Mouse (Mus musculus) hindbrain, embryonic 13.5 days (tissue): ENCODE data around the gene Fank1. TPM values are rescaled to one million over a fixed set of nuclear protein-coding genes. Genes with fewer than 3 reads are reported as not detected.

Source experiments
- ATAC-seq: fragments of 200-750 bp; cut with Nextera tagmentation; 2 replicates; pipeline ENCODE4 v1.8.0; 2017; ENCODE audit warnings: moderate TSS enrichment; ENCODE audit not compliant: low FRiP score
- H3K27ac ChIP-seq: fragments of 300-500 bp; sonication (generic); 2 replicates; pipeline ENCODE4 v1.5.1; 2015; ENCODE audit warnings: inconsistent platforms, mild to moderate bottlenecking, moderate library complexity
- H3K27me3 ChIP-seq: fragments of 300-500 bp; sonication (generic); 2 replicates; pipeline ENCODE4 v1.6.1; 2015; ENCODE audit warnings: mild to moderate bottlenecking, inconsistent platforms
- H3K36me3 ChIP-seq: fragments of 300-500 bp; sonication (generic); 2 replicates; pipeline ENCODE4 v1.6.1; 2015; ENCODE audit warnings: mild to moderate bottlenecking, inconsistent platforms
- H3K4me1 ChIP-seq: fragments of 300-500 bp; sonication (generic); replicated peaks from 2 replicates; pipeline ENCODE4 v1.6.1; 2015; ENCODE audit warnings: inconsistent platforms
- H3K4me2 ChIP-seq: fragments of 300-500 bp; sonication (generic); 2 replicates; pipeline ENCODE4 v1.6.1; 2015; ENCODE audit warnings: inconsistent platforms, mild to moderate bottlenecking, moderate library complexity
- H3K4me3 ChIP-seq: fragments of 300-500 bp; sonication (generic); 2 replicates; pipeline ENCODE4 v1.5.1; 2015; ENCODE audit warnings: mild to moderate bottlenecking, inconsistent platforms
- H3K9ac ChIP-seq: fragments of 300-500 bp; sonication (generic); 2 replicates; pipeline ENCODE4 v1.6.1; 2015; ENCODE audit warnings: mild to moderate bottlenecking, inconsistent platforms
- H3K9me3 ChIP-seq: fragments of 300-500 bp; sonication (generic); 2 replicates; pipeline ENCODE4 v1.6.1; 2016; ENCODE audit warnings: inconsistent platforms
- WGBS: fragments of 180-500 bp; shearing (Covaris S2); methylation state at CpG from one replicate; pipeline ENCODE4 v1.1.7; 2015; 5-methylcytosine and 5-hydroxymethylcytosine counted together
- polyA plus RNA-seq: library from polyadenylated mRNA; unstranded; fragments of >200 nt; fragmentation: Nextera tagmentation; extraction: Ambion mirVana; gene quantifications from 2 replicates; pipeline ENCODE4 v1.2.1, GENCODE M21; 2015

Fank1 gene
- polyA plus RNA-seq, result 2.9 and 3.3 TPM in 2 replicates

DNA sequence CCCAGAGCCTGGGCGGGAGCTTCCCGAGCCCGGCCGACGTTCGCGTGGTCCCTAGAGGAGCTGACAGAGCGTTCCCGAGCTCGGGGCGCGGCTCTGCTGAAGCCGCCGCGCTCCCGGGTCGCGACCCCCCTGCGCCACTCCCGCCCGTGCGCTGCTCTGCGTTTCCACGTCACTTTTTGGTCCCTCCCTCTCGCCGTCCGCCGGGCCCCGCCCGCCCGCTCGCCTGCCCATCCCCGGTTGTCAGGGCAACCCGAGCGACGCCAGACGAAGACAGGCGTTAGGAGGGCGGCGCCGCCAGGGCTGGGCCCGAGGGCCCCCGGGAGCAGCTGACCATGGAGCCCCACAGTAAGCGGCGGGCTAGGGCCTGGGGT lies at the start of gene Fank1:
Gene Fank1, plus strand, starts transcription at position 236 of the 371 bp plus-strand sequence.
- Histone ChIP-seq H3K27me3 (no peaks in the 10 kb centered on the region), H3K9ac (peak within 1 kb of the TSS; percentile 85), H3K27ac (peak within 1 kb of the TSS; percentile 23; the same call in 1 of the 2 replicates), H3K36me3 (no peaks in the 10 kb centered on the region), H3K9me3 (no peaks in the 10 kb centered on the region), H3K4me3 (peak within 1 kb of the TSS; percentile 80), H3K4me1 (peaks cover 22% of the 10 kb centered on the region), H3K4me2 (peak within 1 kb of the TSS; percentile 87)
- peak; percentile 92 for ATAC-seq
- under 1% methylated on average over 45 of the region's 45 CpGs for WGBS

DNA sequence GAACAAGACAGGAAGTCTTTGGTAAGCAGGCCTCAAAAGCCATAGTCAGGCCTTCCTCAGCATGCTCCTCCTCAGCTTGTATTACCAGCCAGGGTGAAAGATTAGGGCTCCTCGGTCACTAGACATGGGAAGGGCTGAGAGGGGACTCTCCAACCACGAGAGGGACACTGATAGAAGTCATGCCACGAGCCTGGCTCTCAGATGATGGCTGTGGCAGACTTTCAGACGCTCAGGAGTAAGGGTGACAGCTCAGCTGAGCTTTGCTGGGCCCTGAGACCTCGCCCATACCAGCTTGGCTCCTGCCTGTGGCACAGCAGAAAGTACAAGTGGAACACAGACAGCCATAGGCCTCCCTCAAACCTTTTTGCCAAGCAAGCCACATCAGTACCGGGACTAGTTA lies 49.6 kb upstream of the Fank1 start:
- 81% methylated on average over 6 of the region's 6 CpGs for WGBS

GRCm38 (mm10) chr7:133729351-133729750 lies 47.3 kb upstream of the Fank1 start:
- Histone ChIP-seq H3K9ac (no peak overlapping the region), H3K9me3 (no peaks in the 10 kb centered on the region), H3K27ac (no peak overlapping the region), H3K4me2 (no peak overlapping the region), H3K4me3 (no peak overlapping the region), H3K36me3 (peaks cover 25% of the 10 kb centered on the region), H3K27me3 (no peaks in the 10 kb centered on the region), H3K4me1 (no peaks in the 10 kb centered on the region; the same call in 1 of the 2 replicates)
- 85% methylated on average over 5 of the region's 5 CpGs for WGBS
- no peak for ATAC-seq

More for the DNA sequence above, 49.6 kb upstream of the Fank1 start:
- Histone ChIP-seq H3K9ac (no peak overlapping the region), H3K27ac (no peak overlapping the region), H3K9me3 (no peaks in the 10 kb centered on the region), H3K4me3 (no peak overlapping the region), H3K27me3 (no peaks in the 10 kb centered on the region), H3K4me1 (no peaks in the 10 kb centered on the region; the same call in 1 of the 2 replicates), H3K36me3 (peaks cover 29% of the 10 kb centered on the region), H3K4me2 (no peak overlapping the region)
- ATAC-seq, result no peak

DNA sequence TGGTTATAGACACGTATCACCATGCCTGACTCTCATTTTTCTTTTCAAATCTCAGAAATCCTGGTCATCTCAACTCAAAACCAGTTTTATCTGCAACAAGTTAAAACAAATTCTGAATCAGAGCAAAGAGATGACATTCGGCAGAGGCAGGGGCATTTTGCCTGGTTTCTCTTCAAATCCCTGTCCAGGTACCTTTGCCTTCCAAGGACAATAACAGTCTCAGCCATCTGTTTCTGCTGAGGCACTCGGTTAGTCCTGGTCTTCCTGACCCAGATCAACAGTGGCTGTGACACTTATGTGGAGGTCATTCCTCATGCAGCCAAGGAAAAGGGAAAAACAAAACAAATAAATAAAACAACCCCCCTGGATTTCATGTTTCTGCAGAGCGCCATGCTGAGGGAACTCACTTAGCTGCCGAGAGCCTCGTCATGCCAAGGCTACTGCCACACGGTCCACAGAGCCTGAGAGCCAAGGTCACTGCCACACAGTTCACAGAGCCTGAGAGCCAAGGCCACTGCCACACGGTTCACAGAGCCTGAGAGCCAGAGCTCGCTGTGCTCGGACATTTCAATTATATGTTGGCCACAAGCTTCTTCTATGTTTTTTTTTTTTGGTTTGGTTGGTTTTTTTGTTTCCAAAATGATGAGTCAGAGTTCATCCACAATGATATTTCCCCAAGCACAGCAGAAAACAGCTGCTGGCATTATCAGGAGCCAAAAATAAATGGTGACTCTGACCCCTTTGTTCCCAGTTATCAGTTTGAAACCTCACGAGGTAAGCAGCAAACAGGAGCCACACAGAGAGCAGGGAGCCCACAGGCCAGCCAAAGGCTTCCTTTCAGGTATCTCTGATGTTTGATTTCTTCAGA lies 46.1 kb upstream of the Fank1 start:
- Histone ChIP-seq H3K4me2 (no peak overlapping the region), H3K36me3 (peaks cover 19% of the 10 kb centered on the region), H3K4me1 (no peaks in the 10 kb centered on the region; the same call in 1 of the 2 replicates), H3K4me3 (no peak overlapping the region), H3K9me3 (no peaks in the 10 kb centered on the region), H3K27ac (no peak overlapping the region), H3K9ac (peak overlapping the region; percentile 35; the same call in 1 of the 2 replicates), H3K27me3 (no peaks in the 10 kb centered on the region)
- ATAC-seq, result no peak
- WGBS, result 88% methylated on average over 11 of the region's 11 CpGs

GRCm38 (mm10) chr7:133731971-133732645 lies 44.6 kb upstream of the Fank1 start:
- Histone ChIP-seq H3K27ac (no peak overlapping the region), H3K4me3 (no peak overlapping the region)
- no peak for ATAC-seq

DNA sequence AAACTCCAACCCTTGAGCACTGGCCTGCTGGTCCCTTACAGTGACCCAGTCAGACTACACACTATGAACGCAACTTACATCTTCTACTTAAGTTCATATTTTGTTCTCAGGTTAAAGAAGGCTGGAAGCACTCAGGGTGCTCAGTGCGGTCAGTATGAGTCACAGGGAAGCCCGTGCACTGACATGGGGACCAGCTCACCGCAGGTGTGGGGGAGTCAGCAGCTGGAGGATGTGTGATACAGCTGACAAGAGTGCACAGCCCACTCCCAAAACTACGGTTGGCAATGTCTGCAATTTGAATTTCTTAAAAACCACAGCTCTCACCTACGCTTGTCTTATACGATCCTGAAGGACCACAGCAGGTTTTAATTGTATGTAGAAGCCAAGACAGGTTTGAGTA lies 36.1 kb upstream of the Fank1 start:
- H3K4me1 ChIP-seq, result peaks cover 7% of the 10 kb centered on the region; the same call in 1 of the 2 replicates
- no peak overlapping the region for H3K4me3 ChIP-seq
- WGBS, result 95% methylated on average over 7 of the region's 7 CpGs
- H3K36me3 ChIP-seq, result peaks cover 25% of the 10 kb centered on the region
- ATAC-seq, result no peak
- H3K27ac ChIP-seq, result no peak overlapping the region
- no peak overlapping the region for H3K4me2 ChIP-seq
- H3K27me3 ChIP-seq, result no peaks in the 10 kb centered on the region
- H3K9me3 ChIP-seq, result no peaks in the 10 kb centered on the region
- no peak overlapping the region for H3K9ac ChIP-seq

More at GRCm38 (mm10) chr7:133731971-133732645, 44.6 kb upstream of the Fank1 start:
- Histone ChIP-seq H3K36me3 (peaks cover 22% of the 10 kb centered on the region), H3K4me2 (no peak overlapping the region), H3K9ac (no peak overlapping the region), H3K27me3 (no peaks in the 10 kb centered on the region), H3K4me1 (no peaks in the 10 kb centered on the region; the same call in 1 of the 2 replicates), H3K9me3 (no peaks in the 10 kb centered on the region)
- WGBS, result 75% methylated on average over 4 of the region's 4 CpGs

- no peak for ATAC-seq
- H3K9me3 ChIP-seq, result no peaks in the 10 kb centered on the region
- peaks cover 29% of the 10 kb centered on the region for H3K36me3 ChIP-seq
- H3K9ac ChIP-seq, result no peak overlapping the region
- peaks cover 7% of the 10 kb centered on the region; the same call in 1 of the 2 replicates for H3K4me1 ChIP-seq
- H3K4me2 ChIP-seq, result no peak overlapping the region
- H3K27me3 ChIP-seq, result no peaks in the 10 kb centered on the region
- H3K27ac ChIP-seq, result no peak overlapping the region
- no peak overlapping the region for H3K4me3 ChIP-seq
- WGBS, result 92% methylated on average over 12 of the region's 12 CpGs
Observed at GRCm38 (mm10) chr7:133742530-133743325, 33.9 kb upstream of the Fank1 start.

DNA sequence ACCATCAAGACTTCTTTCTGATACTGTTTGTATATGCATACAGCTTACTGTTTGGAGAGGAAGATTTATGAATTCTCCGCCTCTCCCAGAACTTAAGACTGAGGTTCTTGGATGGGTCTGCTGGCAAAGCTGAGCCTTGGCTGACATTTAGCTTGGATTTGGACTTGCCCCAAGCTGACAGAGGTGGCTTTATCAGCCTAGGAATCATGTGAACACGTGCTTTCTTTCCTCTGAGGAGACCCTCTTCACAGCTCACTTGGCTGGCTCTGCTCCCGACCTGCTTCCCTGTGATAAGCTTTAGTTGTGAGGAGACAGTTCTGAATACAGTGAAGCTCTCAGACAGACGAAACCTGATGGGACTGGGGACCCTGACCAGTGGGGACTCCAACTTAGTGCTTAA lies 33.0 kb upstream of the Fank1 start:
- 69% methylated on average over 4 of the region's 4 CpGs for WGBS
- H3K4me3 ChIP-seq, result no peak overlapping the region
- no peak overlapping the region for H3K27ac ChIP-seq
- H3K9me3 ChIP-seq, result no peaks in the 10 kb centered on the region
- peaks cover 38% of the 10 kb centered on the region for H3K36me3 ChIP-seq
- no peak overlapping the region for H3K9ac ChIP-seq
- ATAC-seq, result no peak
- H3K27me3 ChIP-seq, result no peaks in the 10 kb centered on the region
- no peak overlapping the region for H3K4me2 ChIP-seq
- H3K4me1 ChIP-seq, result peaks cover 7% of the 10 kb centered on the region; the same call in 1 of the 2 replicates

- Histone ChIP-seq H3K4me2 (no peak overlapping the region), H3K27ac (no peak overlapping the region), H3K9me3 (no peaks in the 10 kb centered on the region), H3K36me3 (peaks cover 39% of the 10 kb centered on the region), H3K9ac (no peak overlapping the region), H3K27me3 (no peaks in the 10 kb centered on the region), H3K4me3 (no peak overlapping the region), H3K4me1 (peaks cover 7% of the 10 kb centered on the region; the same call in 1 of the 2 replicates)
- ATAC-seq, result no peak
- 80% methylated on average over 1 of the region's 1 CpGs for WGBS
Observed at GRCm38 (mm10) chr7:133744209-133744608, 32.5 kb upstream of the Fank1 start.

DNA sequence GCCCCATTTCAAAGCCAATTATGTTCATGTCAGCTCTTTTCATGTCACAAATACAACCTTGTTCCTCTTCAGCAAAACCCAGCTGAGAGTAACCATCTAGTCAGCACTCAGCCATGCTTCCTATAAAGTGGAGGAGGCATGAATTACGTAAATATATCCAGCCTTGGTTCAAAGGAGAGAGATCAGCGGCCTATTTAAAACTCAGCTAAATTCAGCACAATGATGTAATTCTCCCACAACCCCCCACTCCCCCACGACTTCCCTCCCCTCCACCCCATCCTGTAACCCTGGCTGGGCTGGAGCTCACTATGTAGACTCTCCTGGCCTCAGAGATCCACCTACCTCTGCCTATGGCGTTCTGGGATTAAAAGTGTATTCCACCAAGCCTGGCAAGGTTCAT lies 32.0 kb upstream of the Fank1 start:
- Histone ChIP-seq H3K9me3 (no peaks in the 10 kb centered on the region), H3K36me3 (peaks cover 39% of the 10 kb centered on the region), H3K4me1 (peaks cover 7% of the 10 kb centered on the region; the same call in 1 of the 2 replicates), H3K4me2 (no peak overlapping the region), H3K4me3 (no peak overlapping the region), H3K27me3 (no peaks in the 10 kb centered on the region), H3K27ac (no peak overlapping the region), H3K9ac (no peak overlapping the region)
- ATAC-seq, result no peak
- 73% methylated on average over 4 of the region's 4 CpGs for WGBS

GRCm38 (mm10) chr7:133747372-133747771 lies 29.3 kb upstream of the Fank1 start:
- no peaks in the 10 kb centered on the region for H3K27me3 ChIP-seq
- 90% methylated on average over 8 of the region's 8 CpGs for WGBS
- peaks cover 19% of the 10 kb centered on the region for H3K36me3 ChIP-seq
- no peak overlapping the region for H3K27ac ChIP-seq
- peaks cover 11% of the 10 kb centered on the region; the same call in 1 of the 2 replicates for H3K4me1 ChIP-seq
- H3K4me3 ChIP-seq, result no peak overlapping the region
- no peak for ATAC-seq
- no peak overlapping the region for H3K4me2 ChIP-seq
- H3K9ac ChIP-seq, result no peak overlapping the region
- H3K9me3 ChIP-seq, result no peaks in the 10 kb centered on the region

GRCm38 (mm10) chr7:133748753-133749152 lies 27.9 kb upstream of the Fank1 start:
- ATAC-seq, result no peak
- peaks cover 18% of the 10 kb centered on the region for H3K36me3 ChIP-seq
- peaks cover 9% of the 10 kb centered on the region; the same call in 1 of the 2 replicates for H3K4me1 ChIP-seq
- no peak overlapping the region for H3K27ac ChIP-seq
- H3K4me3 ChIP-seq, result no peak overlapping the region
- WGBS, result 81% methylated on average over 14 of the region's 14 CpGs
- no peaks in the 10 kb centered on the region for H3K27me3 ChIP-seq
- no peak overlapping the region for H3K9ac ChIP-seq
- no peak overlapping the region for H3K4me2 ChIP-seq
- H3K9me3 ChIP-seq, result no peaks in the 10 kb centered on the region
